Mouse (Mus musculus) testis, postnatal 14 days (tissue): ENCODE measurements around the gene Ptk6.
"Not testable (repeated sequence)": the region's sequence is repeated elsewhere in the genome, so short reads cannot be mapped to it uniquely, and the experiment has no call there.

Experiments used
- DNase-seq: peaks from one replicate; pipeline ENCODE4 v3.0.0; 2021; ENCODE audit warnings: low spot score

The Ptk6 gene

GRCm38 (mm10) chr2:181218881-181219485 is 16.4 kb upstream of the Ptk6 start:
- DNase-seq, result no peak

GRCm38 (mm10) chr2:181216037-181216436 is 13.4 kb upstream of the Ptk6 start:
- DNase-seq, result no peak

GRCm38 (mm10) chr2:181213021-181213445 is 10.4 kb upstream of the Ptk6 start, which contains the start of gene Srms:
Srms (minus strand) TSS chr2:181213185.
- DNase-seq, result no peak

GRCm38 (mm10) chr2:181212389-181213020 is 9.9 kb upstream of the Ptk6 start:
- no peak for DNase-seq

- DNase-seq, result no peak
Measured at GRCm38 (mm10) chr2:181206118-181206517, 3.5 kb upstream of the Ptk6 start.

- DNase-seq, result no peak
Measured at GRCm38 (mm10) chr2:181205678-181206077, 3.1 kb upstream of the Ptk6 start.

- no peak for DNase-seq
Measured at GRCm38 (mm10) chr2:181202886-181203285, 297 bp upstream of the Ptk6 start.

- no peak for DNase-seq
Measured at GRCm38 (mm10) chr2:181201606-181202005, 983 bp downstream of the Ptk6 start.

- no peak for DNase-seq
Measured at GRCm38 (mm10) chr2:181196628-181197300, 5.8 kb downstream of the Ptk6 start.

GRCm38 (mm10) chr2:181193044-181193443 is 9.5 kb downstream of the Ptk6 start:
- no peak for DNase-seq

- no peak for DNase-seq
Measured at GRCm38 (mm10) chr2:181191936-181192335, 10.7 kb downstream of the Ptk6 start.

GRCm38 (mm10) chr2:181191385-181191784 is 11.2 kb downstream of the Ptk6 start:
- not testable (repeated sequence) for DNase-seq

- no peak for DNase-seq
Measured at GRCm38 (mm10) chr2:181189321-181189720, 13.3 kb downstream of the Ptk6 start.

- DNase-seq, result no peak
Measured at GRCm38 (mm10) chr2:181188681-181189080, 13.9 kb downstream of the Ptk6 start.

- DNase-seq, result peak; percentile 88
Measured at GRCm38 (mm10) chr2:181187121-181188000, 15.2 kb downstream of the Ptk6 start, which contains the start of gene Ppdpf. Ppdpf (plus strand) TSS chr2:181187247.

- peak; percentile 76 for DNase-seq
Measured at GRCm38 (mm10) chr2:181186635-181187034, 16.0 kb downstream of the Ptk6 start.

- no peak for DNase-seq
Measured at GRCm38 (mm10) chr2:181180898-181181297, 21.7 kb downstream of the Ptk6 start.

GRCm38 (mm10) chr2:181178471-181178870 is 24.1 kb downstream of the Ptk6 start:
- DNase-seq, result no peak

GRCm38 (mm10) chr2:181178015-181178414 is 24.6 kb downstream of the Ptk6 start:
- no peak for DNase-seq

- no peak for DNase-seq
Measured at GRCm38 (mm10) chr2:181174646-181175045, 27.9 kb downstream of the Ptk6 start.

- DNase-seq, result no peak
Measured at GRCm38 (mm10) chr2:181166469-181166868, 36.1 kb downstream of the Ptk6 start.

- DNase-seq, result no peak
Measured at GRCm38 (mm10) chr2:181160821-181161220, 41.8 kb downstream of the Ptk6 start.
